Mouse (Mus musculus): ENCODE measurements around the gene Mcrip1.

Mcrip1 gene

DNA sequence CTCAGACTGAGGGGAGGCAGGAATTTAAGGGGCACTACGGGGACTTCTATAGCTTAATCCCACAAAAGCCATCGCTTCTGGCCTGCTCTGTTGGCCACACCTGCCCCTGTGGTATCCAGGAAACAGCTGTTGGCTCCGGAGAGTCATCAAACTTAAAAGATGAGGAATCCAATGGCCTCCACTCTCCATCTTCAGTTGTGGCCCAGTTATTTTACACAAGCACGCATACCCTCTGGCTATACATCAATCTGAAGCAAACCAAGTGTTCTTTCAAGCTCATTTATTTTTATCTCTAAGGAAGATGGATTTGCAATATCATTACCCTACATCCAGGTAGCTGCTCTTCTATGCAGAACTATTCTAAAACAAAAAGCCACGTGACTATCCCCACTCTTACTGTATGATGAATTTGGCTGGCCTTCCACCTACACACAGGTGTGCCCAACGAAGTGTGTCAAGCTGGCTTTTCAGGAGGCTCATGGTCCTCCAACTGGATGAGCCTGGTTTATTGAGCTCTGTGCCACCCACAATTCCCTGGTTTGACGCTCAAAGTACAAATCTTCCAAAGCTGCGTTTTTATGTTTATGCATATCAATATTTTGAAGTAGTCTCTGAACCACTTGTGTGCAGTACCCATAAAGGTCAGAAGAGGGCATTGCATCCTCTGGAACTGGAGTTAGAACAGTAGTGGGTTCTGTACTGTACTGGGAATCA is 32.9 kb upstream of the Mcrip1 start:
- peaks cover 44% of the 10 kb centered on the region for H3K4me1 ChIP-seq (replicated peaks; ENCODE audit: low read depth, low read length)
- TF ChIP-seq POU5F1 (IDR thresholded peaks at IDR 0.05; ENCODE audit: borderline replicate concordance, low read length) (no peak), NANOG (IDR thresholded peaks at IDR 0.05; ENCODE audit: borderline replicate concordance, low read length) (no peak), CTCF (conservative IDR thresholded peaks at IDR 0.05; ENCODE audit: low read length) (peak; percentile 86)

DNA sequence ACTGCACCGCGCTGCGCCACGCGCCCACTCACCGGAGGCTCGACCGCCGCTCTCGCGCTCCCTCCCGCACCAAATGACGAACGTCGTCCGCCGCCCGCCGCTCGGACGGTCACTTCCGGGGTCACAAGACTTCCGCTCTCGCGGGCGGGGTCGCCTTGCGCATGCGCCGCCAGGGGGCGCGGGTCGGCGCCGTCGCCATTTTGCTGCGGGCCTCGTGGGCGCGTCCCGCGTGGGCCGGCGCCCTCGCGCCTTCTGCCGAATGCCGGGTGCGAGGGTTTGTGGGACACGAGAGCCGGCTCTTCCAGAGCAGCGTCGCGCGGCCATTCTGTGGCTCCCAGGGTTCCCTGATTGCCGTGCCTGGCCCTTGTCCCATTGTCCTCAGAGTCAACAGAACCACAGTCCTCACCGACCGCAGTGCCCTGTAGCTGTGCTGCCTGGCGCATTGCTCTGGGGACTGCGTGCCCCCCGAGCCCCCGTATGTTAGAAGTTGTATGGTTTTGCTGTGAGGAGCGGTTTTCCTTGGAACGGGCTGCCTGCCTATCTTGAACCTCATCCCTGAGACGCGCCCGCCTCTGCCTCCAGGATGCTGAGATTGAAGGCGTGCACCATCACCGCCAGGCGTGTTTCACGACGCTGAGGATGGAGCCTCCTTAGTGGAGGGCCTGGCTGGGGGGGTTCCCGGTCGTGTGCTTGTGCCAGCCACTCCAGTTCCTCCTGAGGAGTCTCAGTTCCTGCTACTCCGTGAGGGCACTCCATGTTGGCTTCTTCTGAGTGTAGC is 32.2 kb upstream of the Mcrip1 start, which contains the start of gene Arhgdia:
TSS of gene Arhgdia (minus strand) at position 135 of the 778 bp plus-strand sequence.
- Histone ChIP-seq H3K9me3 (ENCODE audit: low read length) (no peaks in the 10 kb centered on the region), H3K27me3 (ENCODE audit: insufficient read depth, low read length) (no peaks in the 10 kb centered on the region), H3K4me3 (replicated peaks; ENCODE audit: low read length) (peak within 1 kb of the TSS; percentile 96), H3K4me1 (replicated peaks; ENCODE audit: low read depth, low read length) (peaks cover 50% of the 10 kb centered on the region), H3K36me3 (ENCODE audit: insufficient read depth, low read length) (peaks cover 58% of the 10 kb centered on the region)
- TF ChIP-seq POU5F1 (IDR thresholded peaks at IDR 0.05; ENCODE audit: borderline replicate concordance, low read length) (no peak), CTCF (conservative IDR thresholded peaks at IDR 0.05; ENCODE audit: low read length) (no peak), NANOG (IDR thresholded peaks at IDR 0.05; ENCODE audit: borderline replicate concordance, low read length) (no peak)

More for the DNA sequence above, 32.9 kb upstream of the Mcrip1 start:
- Histone ChIP-seq H3K36me3 (ENCODE audit: insufficient read depth, low read length) (peaks cover 58% of the 10 kb centered on the region), H3K27me3 (ENCODE audit: insufficient read depth, low read length) (no peaks in the 10 kb centered on the region), H3K9me3 (ENCODE audit: low read length) (no peaks in the 10 kb centered on the region), H3K4me3 (replicated peaks; ENCODE audit: low read length) (peak overlapping the region; percentile 96)

DNA sequence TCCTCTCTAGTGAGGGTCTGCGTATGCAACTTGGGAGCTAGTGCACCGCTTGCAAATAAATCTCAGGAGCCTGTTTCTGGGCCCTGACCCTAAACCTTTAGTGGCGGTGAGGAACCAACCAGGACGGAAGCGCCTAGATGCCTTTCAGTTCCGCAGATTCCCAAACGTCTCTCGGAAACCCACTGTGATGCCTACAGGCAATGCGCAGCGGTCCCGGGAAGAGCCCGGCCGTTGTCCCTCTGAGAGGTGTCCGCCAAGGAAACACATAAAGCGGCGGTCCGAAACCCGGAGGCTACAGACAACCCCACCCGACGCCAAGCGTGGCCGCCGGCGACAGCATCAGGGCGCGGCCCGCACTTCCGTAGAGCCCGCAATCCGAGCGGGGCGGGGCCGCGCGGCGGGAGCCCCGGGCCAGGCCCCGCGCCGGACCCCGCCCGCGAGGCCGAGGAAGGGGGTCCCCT is 31.4 kb upstream of the Mcrip1 start:
- H3K4me1 ChIP-seq (replicated peaks; ENCODE audit: low read depth, low read length): peaks cover 56% of the 10 kb centered on the region
- TF ChIP-seq CTCF (conservative IDR thresholded peaks at IDR 0.05; ENCODE audit: low read length): no peak
- peaks cover 58% of the 10 kb centered on the region for H3K36me3 ChIP-seq (ENCODE audit: insufficient read depth, low read length)
- no peaks in the 10 kb centered on the region for H3K9me3 ChIP-seq (ENCODE audit: low read length)
- peak overlapping the region; percentile 96 for H3K4me3 ChIP-seq (replicated peaks; ENCODE audit: low read length)
- no peaks in the 10 kb centered on the region for H3K27me3 ChIP-seq (ENCODE audit: insufficient read depth, low read length)

GRCm38 (mm10) chr11:120580190-120580589 is 30.7 kb upstream of the Mcrip1 start:
- H3K36me3 ChIP-seq (ENCODE audit: insufficient read depth, low read length): peaks cover 51% of the 10 kb centered on the region

DNA sequence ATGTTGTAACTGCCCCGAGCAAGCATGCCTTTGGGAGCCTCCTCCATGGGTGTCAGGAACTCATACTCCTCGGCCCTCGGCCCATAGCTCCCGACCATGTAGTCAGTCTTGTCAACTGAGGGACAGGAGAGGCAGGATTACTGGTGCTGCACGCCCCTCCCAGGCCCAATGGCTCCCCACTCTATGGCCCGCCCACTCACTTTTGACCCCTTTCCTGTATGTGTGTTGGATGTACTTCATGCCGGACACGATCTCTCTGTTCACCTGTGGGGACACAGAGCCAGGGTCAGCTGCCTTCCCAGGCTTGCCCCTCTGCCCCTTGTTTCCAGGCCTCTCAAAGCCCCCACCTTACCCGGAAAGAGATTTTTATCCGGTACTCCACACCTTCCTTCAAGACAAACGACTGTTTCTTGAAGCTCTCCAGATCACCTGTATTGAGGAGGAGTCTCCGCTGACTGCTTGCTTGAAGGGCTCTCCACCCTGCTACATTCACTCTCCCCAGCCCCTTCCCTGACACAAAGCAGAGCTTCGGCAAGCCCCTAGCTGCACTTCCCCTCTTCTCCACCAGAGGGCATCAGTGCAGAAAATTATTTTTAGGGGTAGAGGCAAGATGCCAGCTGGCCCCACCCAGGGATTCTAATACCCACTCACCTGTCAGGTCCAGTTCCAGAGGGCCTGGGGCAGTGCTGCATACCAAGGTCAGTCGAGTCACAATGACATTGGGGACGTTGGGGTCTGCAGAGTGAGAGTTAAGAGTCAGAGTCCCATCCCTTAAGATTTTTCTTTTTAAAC is 30.0 kb upstream of the Mcrip1 start:
- peak overlapping the region; percentile 96 for H3K4me3 ChIP-seq (replicated peaks; ENCODE audit: low read length)
- peaks cover 64% of the 10 kb centered on the region for H3K4me1 ChIP-seq (replicated peaks; ENCODE audit: low read depth, low read length)
- H3K9me3 ChIP-seq (ENCODE audit: low read length): no peaks in the 10 kb centered on the region
- H3K36me3 ChIP-seq (ENCODE audit: insufficient read depth, low read length): peaks cover 48% of the 10 kb centered on the region
- no peaks in the 10 kb centered on the region for H3K27me3 ChIP-seq (ENCODE audit: insufficient read depth, low read length)
- TF ChIP-seq NANOG (IDR thresholded peaks at IDR 0.05; ENCODE audit: borderline replicate concordance, low read length) (no peak), CTCF (conservative IDR thresholded peaks at IDR 0.05; ENCODE audit: low read length) (peak; percentile 100)

More at GRCm38 (mm10) chr11:120580190-120580589, 30.7 kb upstream of the Mcrip1 start:
- H3K27me3 ChIP-seq (ENCODE audit: insufficient read depth, low read length): no peaks in the 10 kb centered on the region
- H3K4me3 ChIP-seq (replicated peaks; ENCODE audit: low read length): peak overlapping the region; percentile 96
- TF ChIP-seq NANOG (IDR thresholded peaks at IDR 0.05; ENCODE audit: borderline replicate concordance, low read length) (no peak), POU5F1 (IDR thresholded peaks at IDR 0.05; ENCODE audit: borderline replicate concordance, low read length) (no peak), CTCF (conservative IDR thresholded peaks at IDR 0.05; ENCODE audit: low read length) (no peak)
- H3K4me1 ChIP-seq (replicated peaks; ENCODE audit: low read depth, low read length): peaks cover 58% of the 10 kb centered on the region
- H3K9me3 ChIP-seq (ENCODE audit: low read length): no peaks in the 10 kb centered on the region

- Histone ChIP-seq H3K4me3 (replicated peaks; ENCODE audit: low read length) (peak overlapping the region; percentile 96), H3K36me3 (ENCODE audit: insufficient read depth, low read length) (peaks cover 48% of the 10 kb centered on the region), H3K4me1 (replicated peaks; ENCODE audit: low read depth, low read length) (peaks cover 69% of the 10 kb centered on the region), H3K9me3 (ENCODE audit: low read length) (no peaks in the 10 kb centered on the region), H3K27me3 (ENCODE audit: insufficient read depth, low read length) (no peaks in the 10 kb centered on the region)
- TF ChIP-seq NANOG (IDR thresholded peaks at IDR 0.05; ENCODE audit: borderline replicate concordance, low read length) (no peak), CTCF (conservative IDR thresholded peaks at IDR 0.05; ENCODE audit: low read length) (no peak), POU5F1 (IDR thresholded peaks at IDR 0.05; ENCODE audit: borderline replicate concordance, low read length) (no peak)
Measured at GRCm38 (mm10) chr11:120578694-120579243, 29.2 kb upstream of the Mcrip1 start.

DNA sequence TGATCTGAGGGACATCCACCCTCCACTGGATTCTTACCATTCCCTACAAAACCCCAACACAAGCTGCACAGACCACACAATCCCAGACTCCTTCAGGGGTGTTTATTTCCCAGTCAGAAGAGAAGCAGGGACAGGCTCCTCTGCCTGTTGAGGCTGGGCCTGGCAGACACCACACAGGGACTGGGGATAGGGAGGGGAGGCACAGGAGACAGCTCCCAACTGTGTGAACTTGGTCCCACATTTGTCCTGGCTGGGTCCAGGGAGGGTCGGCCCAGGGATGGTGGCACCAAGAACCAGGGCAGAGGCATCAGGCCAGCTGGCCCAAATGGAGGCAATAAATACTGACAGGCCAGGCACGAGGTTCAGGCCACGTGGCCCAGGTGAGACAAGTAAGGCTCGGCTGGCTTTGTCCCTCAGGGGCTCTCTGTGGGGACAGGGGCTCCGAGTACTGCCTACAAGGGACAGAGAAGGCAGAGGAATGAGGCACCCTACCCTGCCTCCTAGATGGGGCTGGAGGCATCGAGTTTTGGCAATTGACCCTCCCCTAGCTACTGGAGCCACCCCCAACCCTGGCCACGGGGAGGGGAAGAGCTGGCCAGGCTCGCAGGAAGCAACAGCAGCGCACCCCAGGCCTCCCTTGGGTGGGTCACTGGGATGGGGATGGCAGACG is 28.6 kb upstream of the Mcrip1 start:
- Histone ChIP-seq H3K27me3 (ENCODE audit: insufficient read depth, low read length) (no peaks in the 10 kb centered on the region), H3K4me1 (replicated peaks; ENCODE audit: low read depth, low read length) (peaks cover 69% of the 10 kb centered on the region), H3K4me3 (replicated peaks; ENCODE audit: low read length) (peak overlapping the region; percentile 26; the same call in 1 of the 2 replicates), H3K9me3 (ENCODE audit: low read length) (no peaks in the 10 kb centered on the region), H3K36me3 (ENCODE audit: insufficient read depth, low read length) (peaks cover 48% of the 10 kb centered on the region)
- no peak for TF ChIP-seq NANOG (IDR thresholded peaks at IDR 0.05; ENCODE audit: borderline replicate concordance, low read length)
- TF ChIP-seq CTCF (conservative IDR thresholded peaks at IDR 0.05; ENCODE audit: low read length): no peak
- no peak for TF ChIP-seq POU5F1 (IDR thresholded peaks at IDR 0.05; ENCODE audit: borderline replicate concordance, low read length)

All from E14TG2a.4 (cell line).